Mouse (Mus musculus) cerebellum, adult 2 months (tissue): ENCODE measurements around the gene Rnf6. TPM values are rescaled to one million over a fixed set of nuclear protein-coding genes. Genes with fewer than 3 reads are reported as not detected.
"Not testable (repeated sequence)": the region's sequence is repeated elsewhere in the genome, so short reads cannot be mapped to it uniquely, and the experiment has no call there.

ENCODE experiments used
- DNase-seq, 2 experiments: peaks; one replicate each; pipeline ENCODE4 v3.0.0; 2021
- H3K27ac ChIP-seq: fragments of 200-500 bp; 2 replicates; pipeline ENCODE4 v1.5.1; 2012; ENCODE audit warnings: low read length, control low read depth, inconsistent platforms; ENCODE audit not compliant: insufficient read depth
- H3K27me3 ChIP-seq: fragments of 200-500 bp; 2 replicates; pipeline ENCODE4 v1.6.1; 2012; ENCODE audit warnings: inconsistent platforms, mild to moderate bottlenecking, low read length, moderate library complexity; ENCODE audit not compliant: control insufficient read depth, insufficient read depth
- H3K4me1 ChIP-seq: fragments of 200-500 bp; 2 replicates; pipeline ENCODE4 v1.6.1; 2011; ENCODE audit warnings: low read length; ENCODE audit not compliant: control insufficient read depth, insufficient read depth
- H3K4me3 ChIP-seq: fragments of 200-500 bp; replicated peaks from 2 replicates; pipeline ENCODE3; 2011; ENCODE audit warnings: mild to moderate bottlenecking, low read depth, low read length, control low read depth; ENCODE audit not compliant: insufficient read depth
- CTCF ChIP-seq: fragments of 200-500 bp; IDR thresholded peaks from 2 replicates; pipeline ENCODE4 v1.5.1; 2011; ENCODE audit warnings: low read depth, mild to moderate bottlenecking, control low read depth, low read length, moderate library complexity, borderline replicate concordance; ENCODE audit not compliant: insufficient read depth
- POLR2A ChIP-seq: fragments of 200-500 bp; IDR thresholded peaks from 2 replicates; pipeline ENCODE4 v1.6.1; 2011; ENCODE audit warnings: low read length, control low read depth, borderline replicate concordance; ENCODE audit not compliant: insufficient read depth
- WGBS: fragments of 180-500 bp; shearing (Covaris S2); methylation state at CpG from one replicate; pipeline ENCODE4 v1.1.7; 2018; 5-methylcytosine and 5-hydroxymethylcytosine counted together
- polyA plus RNA-seq: library from polyadenylated mRNA; depleted of rRNA; stranded (reverse); fragments of >200 nt; gene quantifications from 2 replicates; pipeline ENCODE4 v1.2.3, GENCODE M21; 2012

Gene Rnf6
- polyA plus RNA-seq, 1 experiment = 68.4 TPM

GRCm38 (mm10) chr5:146199073-146199472, 22.3 kb downstream of the Rnf6 start:
- no peak for DNase-seq
- no peaks in the 10 kb centered on the region for H3K27me3 ChIP-seq
- TF ChIP-seq CTCF (no peak), POLR2A (no peak)
- H3K4me3 ChIP-seq = no peak overlapping the region
- no peaks in the 10 kb centered on the region for H3K4me1 ChIP-seq
- H3K27ac ChIP-seq = no peak overlapping the region

DNA sequence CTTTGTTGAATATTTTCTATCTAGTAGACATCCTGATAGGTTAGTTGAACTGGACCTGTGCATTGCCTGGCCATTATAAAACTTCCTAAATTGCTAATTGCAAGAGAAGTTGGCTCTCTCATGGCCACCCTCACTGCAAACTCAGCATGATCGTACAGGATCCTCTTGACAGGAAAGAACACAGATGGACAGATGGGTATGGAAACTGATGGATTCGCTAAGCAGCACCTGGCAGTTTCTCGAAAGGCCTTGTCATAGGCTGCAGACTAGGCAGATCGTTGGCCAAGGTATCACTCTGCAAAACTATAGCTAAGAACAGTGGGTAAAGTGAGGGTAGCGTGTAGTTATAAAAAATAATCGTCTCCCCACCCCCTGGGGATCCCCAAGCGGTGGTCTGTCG, 28.0 kb downstream of the Rnf6 start:
- TF ChIP-seq POLR2A (no peak), CTCF (no peak)
- DNase-seq = peak in 1 of 2 experiments; percentile 66
- 61% methylated on average over 8 of the region's 8 CpGs for WGBS
- H3K4me3 ChIP-seq = no peak overlapping the region
- H3K27ac ChIP-seq = no peak overlapping the region
- no peaks in the 10 kb centered on the region for H3K27me3 ChIP-seq
- peaks cover 15% of the 10 kb centered on the region for H3K4me1 ChIP-seq

GRCm38 (mm10) chr5:146190501-146191269, 30.7 kb downstream of the Rnf6 start:
- Histone ChIP-seq H3K4me1 (peaks cover 21% of the 10 kb centered on the region), H3K27me3 (no peaks in the 10 kb centered on the region), H3K27ac (peak overlapping the region; percentile 86), H3K4me3 (no peak overlapping the region)
- WGBS = 8% methylated on average over 3 of the region's 3 CpGs
- peak; percentile 81 to 94 for DNase-seq
- TF ChIP-seq CTCF = no peak
- no peak for TF ChIP-seq POLR2A

- DNase-seq = no peak
- WGBS = 35% methylated on average over 4 of the region's 4 CpGs
- no peak overlapping the region for H3K4me3 ChIP-seq
- H3K4me1 ChIP-seq = peaks cover 21% of the 10 kb centered on the region
- no peak for TF ChIP-seq POLR2A
- TF ChIP-seq CTCF = no peak
- H3K27me3 ChIP-seq = no peaks in the 10 kb centered on the region
- H3K27ac ChIP-seq = peak overlapping the region; percentile 86
Observed at GRCm38 (mm10) chr5:146190093-146190492, 31.3 kb downstream of the Rnf6 start.

- TF ChIP-seq POLR2A (no peak), CTCF (no peak)
- DNase-seq = peak; percentile 52 to 56
- peaks cover 21% of the 10 kb centered on the region for H3K4me1 ChIP-seq
- WGBS = 23% methylated on average over 7 of the region's 7 CpGs
- H3K4me3 ChIP-seq = no peak overlapping the region
- no peak overlapping the region for H3K27ac ChIP-seq
- no peaks in the 10 kb centered on the region for H3K27me3 ChIP-seq
Observed at GRCm38 (mm10) chr5:146188712-146189111, 32.6 kb downstream of the Rnf6 start.

DNA sequence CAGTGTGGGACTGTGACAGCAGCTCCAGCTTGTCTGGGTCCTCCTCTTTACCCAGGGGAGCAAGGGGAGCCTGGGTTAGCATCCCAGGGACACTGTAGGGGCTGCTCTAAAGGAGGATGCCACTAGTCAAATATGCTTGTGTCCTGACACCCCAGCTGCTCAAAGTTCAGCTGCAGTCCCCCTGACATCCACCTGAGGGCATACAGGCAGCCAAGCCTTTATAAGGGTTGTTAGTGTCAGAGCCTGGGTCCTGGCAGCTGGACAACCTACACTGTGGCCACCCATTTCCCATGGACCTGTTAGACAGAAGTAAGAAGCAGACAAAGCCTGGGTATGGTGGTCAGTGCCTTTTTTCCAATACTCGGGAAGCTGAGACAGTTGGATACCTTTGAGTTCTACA, 33.2 kb downstream of the Rnf6 start:
- Histone ChIP-seq H3K27ac (no peak overlapping the region), H3K4me1 (peaks cover 21% of the 10 kb centered on the region), H3K4me3 (no peak overlapping the region), H3K27me3 (no peaks in the 10 kb centered on the region)
- 89% methylated on average over 1 of the region's 1 CpGs for WGBS
- no peak for DNase-seq
- TF ChIP-seq CTCF (peak; percentile 3; the same call in 1 of the 2 replicates), POLR2A (no peak)

GRCm38 (mm10) chr5:146187441-146187840, 33.9 kb downstream of the Rnf6 start:
- H3K4me1 ChIP-seq = peaks cover 21% of the 10 kb centered on the region
- WGBS = 28% methylated on average over 5 of the region's 5 CpGs
- not testable (repeated sequence) for H3K27me3 ChIP-seq, H3K4me3 ChIP-seq, H3K27ac ChIP-seq
- DNase-seq = peak; percentile 79 to 84
- peak; percentile 79 for TF ChIP-seq CTCF

- H3K4me1 ChIP-seq = peaks cover 15% of the 10 kb centered on the region
- H3K27ac ChIP-seq, DNase-seq, H3K27me3 ChIP-seq, H3K4me3 ChIP-seq: not testable (repeated sequence)
- WGBS = 77% methylated on average over 4 of the region's 4 CpGs
Observed at GRCm38 (mm10) chr5:146185204-146185603, 36.2 kb downstream of the Rnf6 start, which contains the start of gene 1700001J03Rik. TSS of gene 1700001J03Rik (minus strand) at chr5:146185304.
